Mouse (Mus musculus): ENCODE data around the gene Tmprss11d. TPM values are rescaled to one million over a fixed set of nuclear protein-coding genes. Genes with fewer than 3 reads are reported as not detected.

Gene Tmprss11d
- total and polyA plus RNA-seq, 3 experiments = not detected

DNA sequence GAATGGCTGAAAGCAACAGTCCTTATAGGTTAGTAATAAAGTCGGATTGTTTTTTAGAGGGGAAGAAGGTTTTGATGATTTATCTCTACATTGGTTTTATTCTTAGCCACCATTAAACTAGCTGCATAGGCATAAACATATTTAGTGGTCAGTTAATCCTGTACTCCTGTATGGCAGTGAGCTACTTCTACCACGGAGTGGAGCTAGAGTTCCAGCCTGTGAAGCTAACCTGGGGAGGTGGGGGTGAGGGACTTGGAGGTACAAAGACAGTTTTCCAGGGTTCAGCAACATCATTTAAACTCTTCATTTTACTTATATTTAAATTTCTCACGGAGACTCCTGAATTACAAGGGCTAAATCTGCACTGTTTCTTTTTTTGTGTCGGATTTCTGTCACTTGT, 46.3 kb upstream of the Tmprss11d start:
- no peaks in the 10 kb centered on the region for H3K9me3 ChIP-seq (replicated peaks; ENCODE audit: insufficient read depth, low read length)
- H3K36me3 ChIP-seq (ENCODE audit: control insufficient read depth in 1 of 2, insufficient read depth in 2 of 2, low read length in 2 of 2) = no peaks in the 10 kb centered on the region
- DNase-seq (ENCODE audit: low read depth, low spot score) = no peak
- no peak overlapping the region for H3K9ac ChIP-seq (ENCODE audit: control insufficient read depth, low read depth, low read length, poor library complexity, severe bottlenecking)
- no peaks in the 10 kb centered on the region for H3K79me2 ChIP-seq (ENCODE audit: control insufficient read depth, insufficient read depth, low read length, poor library complexity)
- H3K27ac ChIP-seq (ENCODE audit: control insufficient read depth, low read depth, low read length) = no peak overlapping the region
- H3K27me3 ChIP-seq (ENCODE audit: control insufficient read depth in 1 of 2, insufficient read depth in 2 of 2, low read length in 2 of 2) = no peaks in the 10 kb centered on the region
- H3K4me1 ChIP-seq (ENCODE audit: control insufficient read depth in 1 of 2, insufficient read depth in 2 of 2, low read length in 2 of 2) = no peaks in the 10 kb centered on the region
- TF ChIP-seq E2F4 (IDR thresholded peaks at IDR 0.05; ENCODE audit: borderline replicate concordance, low read depth, low read length) = no peak
- no peak for TF ChIP-seq MXI1 (IDR thresholded peaks at IDR 0.05; ENCODE audit: low read depth, low read length)
- TF ChIP-seq GATA1 (IDR thresholded peaks at IDR 0.05; ENCODE audit: low read depth, low read length) = no peak
- TF ChIP-seq ELF1 (IDR thresholded peaks at IDR 0.05; ENCODE audit: low read depth, low read length) = no peak
- peak; percentile 6 for TF ChIP-seq RAD21 (IDR thresholded peaks at IDR 0.05; ENCODE audit: low read depth, low read length)
- TF ChIP-seq CTCF (IDR thresholded peaks at IDR 0.05 in 2 of 3, conservative IDR thresholded peaks at IDR 0.05 in 1 of 3; ENCODE audit: control insufficient read depth in 1 of 3, insufficient read depth in 1 of 3, low read depth in 2 of 3, low read length in 3 of 3, poor library complexity in 1 of 3, severe bottlenecking in 1 of 3) = 0 out of 6 replicates have a peak, but pooled peaks of 1 of the 3 experiments have one; percentile 6
- no peak for TF ChIP-seq CHD2 (IDR thresholded peaks at IDR 0.05; ENCODE audit: low read length)
- no peak for TF ChIP-seq ZC3H11A (IDR thresholded peaks at IDR 0.05; ENCODE audit: low read depth, low read length)
- TF ChIP-seq UBTF (IDR thresholded peaks at IDR 0.05; ENCODE audit: borderline replicate concordance, insufficient read depth, low read depth, low read length) = no peak
- no peak for TF ChIP-seq ZKSCAN1 (IDR thresholded peaks at IDR 0.05; ENCODE audit: low read depth, low read length)
- TF ChIP-seq HCFC1 (IDR thresholded peaks at IDR 0.05; ENCODE audit: low read depth, low read length) = no peak
- no peak overlapping the region for H3K4me3 ChIP-seq (ENCODE audit: control insufficient read depth in 1 of 2, insufficient read depth in 1 of 2, low read depth in 2 of 2, low read length in 2 of 2)

DNA sequence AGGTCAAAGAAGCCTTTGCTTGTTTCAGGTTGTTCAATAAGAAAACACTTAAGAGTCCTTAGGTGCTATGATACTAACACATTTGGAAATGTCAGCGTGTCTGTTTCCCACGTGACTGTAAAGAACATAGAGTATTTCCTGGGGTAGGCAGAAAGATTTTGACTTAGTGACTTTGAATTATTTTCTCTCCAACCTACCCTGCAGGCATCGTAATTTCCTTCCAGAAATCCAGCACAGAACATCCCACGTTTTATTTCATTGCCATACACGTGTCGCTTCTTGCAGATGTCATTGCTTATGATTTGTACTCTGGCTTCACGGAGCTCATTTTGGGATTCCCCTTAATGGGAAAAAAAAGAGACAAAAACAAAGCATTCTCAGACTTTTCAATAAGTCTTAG, 41.1 kb upstream of the Tmprss11d start:
- TF ChIP-seq MAZ (IDR thresholded peaks at IDR 0.05; ENCODE audit: low read depth, low read length) (no peak), RCOR1 (IDR thresholded peaks at IDR 0.05; ENCODE audit: low read depth, low read length) (no peak), JUND (IDR thresholded peaks at IDR 0.05; ENCODE audit: low read depth, low read length) (no peak), SMC3 (IDR thresholded peaks at IDR 0.05; ENCODE audit: low read depth, low read length) (no peak), CHD2 (IDR thresholded peaks at IDR 0.05; ENCODE audit: low read length) (no peak), UBTF (IDR thresholded peaks at IDR 0.05; ENCODE audit: borderline replicate concordance, insufficient read depth, low read depth, low read length) (no peak), HCFC1 (IDR thresholded peaks at IDR 0.05; ENCODE audit: low read depth, low read length) (no peak), ETS1 (IDR thresholded peaks at IDR 0.05; ENCODE audit: low read depth, low read length) (no peak), GABPA (IDR thresholded peaks at IDR 0.05; ENCODE audit: low read depth, low read length) (no peak), MYB (IDR thresholded peaks at IDR 0.05; ENCODE audit: low read depth, low read length) (no peak)
- no peak overlapping the region for H3K27ac ChIP-seq (ENCODE audit: control insufficient read depth, low read depth, low read length)
- no peaks in the 10 kb centered on the region for H3K36me3 ChIP-seq (ENCODE audit: control insufficient read depth in 1 of 2, insufficient read depth in 2 of 2, low read length in 2 of 2)
- H3K9me3 ChIP-seq (replicated peaks; ENCODE audit: insufficient read depth, low read length) = no peaks in the 10 kb centered on the region
- H3K79me2 ChIP-seq (ENCODE audit: control insufficient read depth, insufficient read depth, low read length, poor library complexity) = no peaks in the 10 kb centered on the region
- DNase-seq (ENCODE audit: low read depth, low spot score) = no peak
- no peak overlapping the region for H3K4me3 ChIP-seq (ENCODE audit: control insufficient read depth in 1 of 2, insufficient read depth in 1 of 2, low read depth in 2 of 2, low read length in 2 of 2)
- no peaks in the 10 kb centered on the region for H3K4me1 ChIP-seq (ENCODE audit: control insufficient read depth in 1 of 2, insufficient read depth in 2 of 2, low read length in 2 of 2)
- H3K27me3 ChIP-seq (ENCODE audit: control insufficient read depth in 1 of 2, insufficient read depth in 2 of 2, low read length in 2 of 2) = no peaks in the 10 kb centered on the region
- H3K9ac ChIP-seq (ENCODE audit: control insufficient read depth, low read depth, low read length, poor library complexity, severe bottlenecking) = no peak overlapping the region
